Mouse (Mus musculus): ENCODE data around the gene Atp11a.

The Atp11a gene

GRCm38 (mm10) chr8:12897815-12898214 lies 141.0 kb downstream of the Atp11a start:
- peak; percentile 27 to 45 for DNase-seq (ENCODE audit: inconsistent age in 2 of 2, low spot score in 1 of 2)

GRCm38 (mm10) chr8:12903790-12904415 lies 147.1 kb downstream of the Atp11a start:
- peak in 1 of 2 experiments; percentile 41 for DNase-seq (ENCODE audit: inconsistent age in 2 of 2, low spot score in 1 of 2)

GRCm38 (mm10) chr8:12905122-12905521 lies 148.3 kb downstream of the Atp11a start:
- DNase-seq (ENCODE audit: inconsistent age in 2 of 2, low spot score in 1 of 2): peak in 1 of 2 experiments; percentile 30

- DNase-seq (ENCODE audit: inconsistent age in 2 of 2, low spot score in 1 of 2): peak; percentile 59 to 66
Observed at GRCm38 (mm10) chr8:12905599-12906321, 148.9 kb downstream of the Atp11a start.

GRCm38 (mm10) chr8:12906597-12906996 lies 149.8 kb downstream of the Atp11a start:
- DNase-seq (ENCODE audit: inconsistent age in 2 of 2, low spot score in 1 of 2): peak in 1 of 2 experiments; percentile 31

GRCm38 (mm10) chr8:12907730-12908129 lies 150.9 kb downstream of the Atp11a start:
- peak in 1 of 2 experiments; percentile 33 for DNase-seq (ENCODE audit: inconsistent age in 2 of 2, low spot score in 1 of 2)

GRCm38 (mm10) chr8:12912011-12912410 lies 155.2 kb downstream of the Atp11a start:
- DNase-seq (ENCODE audit: inconsistent age in 2 of 2, low spot score in 1 of 2): no peak

- DNase-seq (ENCODE audit: inconsistent age in 2 of 2, low spot score in 1 of 2): no peak
Observed at GRCm38 (mm10) chr8:12915187-12916006, 158.6 kb downstream of the Atp11a start.

- no peak for DNase-seq (ENCODE audit: inconsistent age in 2 of 2, low spot score in 1 of 2)
Observed at GRCm38 (mm10) chr8:12916156-12916900, 159.5 kb downstream of the Atp11a start.

- no peak for DNase-seq (ENCODE audit: inconsistent age in 2 of 2, low spot score in 1 of 2)
Observed at GRCm38 (mm10) chr8:12917029-12917428, 160.2 kb downstream of the Atp11a start.

- DNase-seq (ENCODE audit: inconsistent age in 2 of 2, low spot score in 1 of 2): no peak
Observed at GRCm38 (mm10) chr8:12917831-12918230, 161.0 kb downstream of the Atp11a start.
